Mouse (Mus musculus) hindbrain, postnatal 0 days (tissue): ENCODE results near the gene Galk1. TPM values are rescaled to one million over a fixed set of nuclear protein-coding genes. Genes with fewer than 3 reads are reported as not detected.

ENCODE experiments used
- ATAC-seq: fragments of 200-750 bp; cut with Nextera tagmentation; 2 replicates; pipeline ENCODE4 v1.8.0; 2017; ENCODE audit warnings: mild to moderate bottlenecking, moderate TSS enrichment, moderate library complexity
- DNase-seq: peaks from one replicate; pipeline ENCODE4 v3.0.0-alpha.2; 2015; ENCODE audit warnings: low spot score
- H3K27ac ChIP-seq: fragments of 300-500 bp; sonication (generic); 2 replicates; pipeline ENCODE4 v1.5.1; 2014; ENCODE audit warnings: mild to moderate bottlenecking
- H3K27me3 ChIP-seq: fragments of 300-500 bp; sonication (generic); 2 replicates; pipeline ENCODE4 v1.6.1; 2014; ENCODE audit warnings: low read length, mixed read lengths; ENCODE audit not compliant: insufficient read depth
- H3K36me3 ChIP-seq: fragments of 300-500 bp; sonication (generic); 2 replicates; pipeline ENCODE4 v1.6.1; 2014; ENCODE audit warnings: low read length, mixed read lengths; ENCODE audit not compliant: insufficient read depth
- H3K4me1 ChIP-seq: fragments of 300-500 bp; sonication (generic); 2 replicates; pipeline ENCODE4 v1.6.1; 2014; ENCODE audit warnings: antibody characterized with exemption, low read length, mixed read lengths; ENCODE audit not compliant: insufficient read depth
- H3K4me2 ChIP-seq: fragments of 300-500 bp; sonication (generic); 2 replicates; pipeline ENCODE4 v1.6.1; 2014; ENCODE audit warnings: low read depth, mild to moderate bottlenecking, low read length, moderate library complexity, mixed read lengths
- H3K4me3 ChIP-seq: fragments of 300-500 bp; sonication (generic); 2 replicates; pipeline ENCODE4 v1.5.1; 2014; ENCODE audit warnings: low read length
- H3K9ac ChIP-seq: fragments of 300-500 bp; sonication (generic); replicated peaks from 2 replicates; pipeline ENCODE4 v1.6.1; 2014; ENCODE audit warnings: mild to moderate bottlenecking, low read length, moderate library complexity, mixed read lengths
- H3K9me3 ChIP-seq: fragments of 300-500 bp; sonication (generic); 2 replicates; pipeline ENCODE4 v1.6.1; 2016; ENCODE audit warnings: low read length, mixed read lengths
- CTCF ChIP-seq: IDR thresholded peaks from 2 replicates; pipeline ENCODE4 v1.5.1; 2016; ENCODE audit warnings: antibody characterized with exemption, control low read depth, low read depth
- WGBS: fragments of 180-500 bp; shearing (Covaris S2); extraction: QIAGEN DNeasy Blood & Tissue Kit; methylation state at CpG from one replicate; pipeline ENCODE4 v1.1.7; 2014; 5-methylcytosine and 5-hydroxymethylcytosine counted together
- polyA plus RNA-seq: library from polyadenylated mRNA; unstranded; fragments of >200 nt; fragmentation: Nextera tagmentation; extraction: Ambion mirVana; gene quantifications from 2 replicates; pipeline ENCODE4 v1.2.1, GENCODE M21; 2015
- total RNA-seq: library from RNA; depleted of rRNA; stranded (reverse); fragments of >200 nt; gene quantifications from 2 replicates; pipeline ENCODE4 v1.2.3, GENCODE M21; 2014

Galk1 gene
- total and polyA plus RNA-seq, 2 experiments from 2014 or later: 51.5 to 60.3 TPM

DNA sequence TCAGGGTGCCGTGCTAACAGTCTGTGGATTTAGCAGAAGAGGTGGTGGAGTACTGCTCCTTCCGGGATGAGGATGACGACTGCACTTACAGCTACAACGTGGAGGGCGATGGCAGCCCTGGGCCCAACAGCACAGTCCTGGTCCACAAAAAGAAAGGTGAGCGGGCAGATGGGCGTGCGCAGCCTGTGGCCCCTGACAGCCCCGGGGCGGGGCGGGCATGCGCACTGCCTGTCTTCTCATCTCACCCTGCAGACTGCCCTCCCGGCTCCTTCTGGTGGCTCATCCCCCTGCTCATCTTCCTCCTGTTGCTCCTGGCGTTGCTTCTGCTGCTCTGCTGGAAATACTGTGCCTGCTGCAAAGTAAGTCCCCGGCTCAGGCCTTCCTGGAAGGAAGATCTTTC is 22.8 kb downstream of the Galk1 start:
- no peak for TF ChIP-seq CTCF
- Histone ChIP-seq H3K9me3 (no peaks in the 10 kb centered on the region), H3K4me2 (no peak overlapping the region), H3K4me1 (no peaks in the 10 kb centered on the region), H3K27ac (no peak overlapping the region), H3K36me3 (no peaks in the 10 kb centered on the region), H3K27me3 (no peaks in the 10 kb centered on the region), H3K4me3 (no peak overlapping the region), H3K9ac (no peak overlapping the region)
- WGBS: 31% methylated on average over 13 of the region's 15 CpGs
- ATAC-seq (no peak), DNase-seq (no peak)

DNA sequence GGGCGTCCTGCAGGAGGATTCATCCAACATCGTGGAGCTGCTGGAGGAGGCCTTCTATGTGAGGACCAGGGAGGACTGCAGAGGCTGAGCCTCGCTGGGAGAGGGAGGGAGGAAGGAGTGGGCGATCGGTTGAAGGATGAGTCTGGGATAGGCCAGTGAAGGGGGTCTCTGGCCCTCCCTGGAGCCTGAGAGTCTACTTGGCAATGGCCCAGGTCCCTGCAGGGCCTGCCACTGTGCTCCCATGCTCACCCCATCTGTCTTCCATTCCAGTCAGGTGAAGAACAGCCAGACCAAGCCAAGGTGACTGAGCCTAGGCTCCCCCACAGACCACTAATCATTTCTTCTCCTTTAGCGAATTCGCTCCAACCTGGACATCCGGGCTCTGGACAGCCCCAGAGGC is 29.2 kb downstream of the Galk1 start:
- no peaks in the 10 kb centered on the region for H3K36me3 ChIP-seq
- 81% methylated on average over 8 of the region's 8 CpGs for WGBS
- no peak overlapping the region for H3K27ac ChIP-seq
- ATAC-seq (no peak), DNase-seq (no peak)
- H3K27me3 ChIP-seq: no peaks in the 10 kb centered on the region
- TF ChIP-seq CTCF: no peak
- no peaks in the 10 kb centered on the region for H3K9me3 ChIP-seq
- H3K4me3 ChIP-seq: no peak overlapping the region
- no peaks in the 10 kb centered on the region for H3K4me1 ChIP-seq
- no peak overlapping the region for H3K9ac ChIP-seq
- no peak overlapping the region for H3K4me2 ChIP-seq

DNA sequence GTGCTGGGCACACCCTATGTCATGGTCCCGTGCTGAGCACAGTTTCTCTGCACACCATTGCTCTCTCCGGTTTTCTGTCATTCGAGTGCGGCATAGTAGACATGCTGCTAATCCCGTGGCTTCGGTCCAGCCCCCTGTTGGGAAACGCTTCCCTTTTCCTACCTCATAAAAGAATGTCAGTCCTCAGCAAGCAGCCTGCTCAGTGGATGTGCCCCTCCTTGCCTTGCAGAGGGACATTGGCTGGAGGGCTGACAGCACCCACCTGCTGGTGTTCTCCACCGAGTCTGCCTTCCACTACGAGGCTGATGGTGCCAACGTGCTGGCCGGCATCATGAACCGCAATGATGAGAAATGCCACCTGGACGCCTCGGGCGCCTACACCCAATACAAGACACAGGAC is 30.0 kb downstream of the Galk1 start:
- H3K9ac ChIP-seq: no peak overlapping the region
- no peaks in the 10 kb centered on the region for H3K27me3 ChIP-seq
- ATAC-seq: no peak
- WGBS: 76% methylated on average over 15 of the region's 15 CpGs
- H3K4me3 ChIP-seq: no peak overlapping the region
- H3K36me3 ChIP-seq: no peaks in the 10 kb centered on the region
- no peak overlapping the region for H3K27ac ChIP-seq
- DNase-seq: no peak
- H3K9me3 ChIP-seq: no peaks in the 10 kb centered on the region
- no peak for TF ChIP-seq CTCF
- no peaks in the 10 kb centered on the region for H3K4me1 ChIP-seq
- H3K4me2 ChIP-seq: no peak overlapping the region

DNA sequence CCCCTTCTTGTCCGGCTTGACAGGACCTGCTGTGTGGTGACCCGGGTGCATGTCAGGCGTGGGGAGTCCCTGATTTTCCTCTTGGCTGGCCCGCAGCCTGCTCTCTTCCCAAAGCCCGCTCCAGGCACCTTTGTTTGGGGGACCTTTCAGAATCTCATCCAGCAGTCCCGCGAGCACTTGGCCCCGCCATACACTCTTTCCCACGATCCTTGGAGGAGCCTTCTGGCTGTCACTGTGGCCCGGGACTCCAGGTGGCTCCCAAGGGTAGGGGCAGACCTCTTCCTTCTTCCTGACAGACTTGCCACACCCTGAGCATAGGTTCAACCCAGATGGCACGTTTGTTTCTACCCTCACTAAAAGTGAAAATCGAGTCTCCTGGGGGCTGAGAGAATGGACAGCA is 37.0 kb downstream of the Galk1 start:
- H3K4me2 ChIP-seq: peak overlapping the region; percentile 61
- 0 out of 2 replicates have a peak overlapping the region, but pooled peaks have one; percentile 1 for H3K27ac ChIP-seq
- no peak for ATAC-seq
- H3K4me3 ChIP-seq: peak overlapping the region; percentile 37
- H3K9me3 ChIP-seq: no peaks in the 10 kb centered on the region
- no peak for TF ChIP-seq CTCF
- no peak for DNase-seq
- H3K4me1 ChIP-seq: 0 out of 2 replicates have a peak, but pooled peaks cover 3% of the 10 kb centered on the region
- no peak overlapping the region for H3K9ac ChIP-seq
- H3K27me3 ChIP-seq: peaks cover 7% of the 10 kb centered on the region; the same call in 1 of the 2 replicates
- 22% methylated on average over 12 of the region's 12 CpGs for WGBS
- no peaks in the 10 kb centered on the region for H3K36me3 ChIP-seq

DNA sequence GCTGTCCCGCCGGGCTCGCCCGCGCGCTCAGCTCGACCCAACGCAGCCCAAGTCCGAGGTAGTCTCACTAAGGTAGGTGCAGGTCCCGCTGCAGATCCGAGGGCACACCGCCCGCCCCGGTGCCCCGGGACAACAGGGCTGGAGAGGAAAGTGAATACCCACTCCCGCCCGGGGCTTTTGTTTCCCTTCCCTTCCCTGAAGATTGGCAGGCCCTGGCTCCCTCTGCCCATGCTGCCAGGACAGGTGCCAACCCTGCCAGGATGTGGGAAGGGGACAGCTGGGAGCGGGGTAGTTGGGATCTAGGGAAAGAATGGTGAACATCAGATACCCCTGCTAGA is 37.5 kb downstream of the Galk1 start:
- peak; percentile 32 for DNase-seq
- peak overlapping the region; percentile 37 for H3K4me3 ChIP-seq
- peaks cover 7% of the 10 kb centered on the region; the same call in 1 of the 2 replicates for H3K27me3 ChIP-seq
- TF ChIP-seq CTCF: no peak
- peak overlapping the region; percentile 61 for H3K4me2 ChIP-seq
- no peaks in the 10 kb centered on the region for H3K9me3 ChIP-seq
- H3K27ac ChIP-seq: 0 out of 2 replicates have a peak overlapping the region, but pooled peaks have one; percentile 3
- ATAC-seq: peak; percentile 55; the same call in 1 of the 2 replicates
- WGBS: 3% methylated on average over 16 of the region's 18 CpGs
- H3K36me3 ChIP-seq: no peaks in the 10 kb centered on the region
- peak overlapping the region; percentile 45 for H3K9ac ChIP-seq
- H3K4me1 ChIP-seq: 0 out of 2 replicates have a peak, but pooled peaks cover 3% of the 10 kb centered on the region

DNA sequence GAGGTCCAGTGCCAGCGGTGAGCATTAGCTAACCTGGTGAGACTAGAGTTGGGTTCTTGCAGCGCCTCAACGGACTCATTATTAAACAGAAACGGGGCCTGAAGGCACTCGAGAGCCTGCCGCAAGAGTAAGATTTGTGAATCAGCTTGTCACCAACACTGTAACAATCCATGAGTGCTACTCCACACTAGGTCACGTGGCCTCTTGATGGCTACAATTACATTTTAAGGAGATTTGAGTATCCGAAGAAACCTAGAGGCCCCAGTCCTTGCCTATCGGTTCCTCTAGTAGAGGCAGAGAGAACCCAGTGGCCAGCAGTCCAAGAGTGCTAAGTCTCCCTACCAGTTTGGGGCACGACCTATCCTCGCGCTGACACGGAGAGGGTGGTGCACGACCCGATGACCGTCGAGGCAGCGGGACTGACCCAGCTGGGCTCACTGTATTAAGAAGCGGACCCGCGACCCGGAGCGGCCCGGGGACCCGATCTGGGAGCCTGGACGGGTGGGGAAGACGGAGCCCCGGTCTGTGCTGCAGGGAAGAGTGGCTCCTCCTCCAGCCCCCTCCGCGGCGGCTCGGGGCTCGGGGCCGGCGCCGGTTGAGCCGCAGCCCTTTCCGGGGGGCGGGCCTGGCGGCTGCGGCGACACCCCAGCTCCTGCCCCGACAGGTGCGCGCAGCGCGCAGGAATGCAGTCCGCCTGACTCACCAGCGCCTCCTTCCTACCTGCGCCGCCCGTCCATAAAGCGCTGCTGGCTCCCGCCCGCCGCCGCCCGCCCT is 38.0 kb downstream of the Galk1 start, which contains the start of gene Itgb4:
Itgb4 (plus strand) TSS at position 401 of the 774 bp plus-strand sequence.
- TF ChIP-seq CTCF: peak; percentile 19; the same call in 1 of the 2 replicates
- peak within 1 kb of the TSS; percentile 45 for H3K9ac ChIP-seq
- no peaks in the 10 kb centered on the region for H3K36me3 ChIP-seq
- ATAC-seq: peak; percentile 47
- 0 out of 2 replicates have a peak, but pooled peaks cover 3% of the 10 kb centered on the region for H3K4me1 ChIP-seq
- WGBS: 12% methylated on average over 50 of the region's 58 CpGs
- 0 out of 2 replicates have a peak within 1 kb of the TSS, but pooled peaks have one; percentile 3 for H3K27ac ChIP-seq
- peak; percentile 20 for DNase-seq
- no peaks in the 10 kb centered on the region for H3K9me3 ChIP-seq
- H3K4me3 ChIP-seq: peak within 1 kb of the TSS; percentile 37
- peaks cover 7% of the 10 kb centered on the region; the same call in 1 of the 2 replicates for H3K27me3 ChIP-seq
- H3K4me2 ChIP-seq: peak within 1 kb of the TSS; percentile 61

DNA sequence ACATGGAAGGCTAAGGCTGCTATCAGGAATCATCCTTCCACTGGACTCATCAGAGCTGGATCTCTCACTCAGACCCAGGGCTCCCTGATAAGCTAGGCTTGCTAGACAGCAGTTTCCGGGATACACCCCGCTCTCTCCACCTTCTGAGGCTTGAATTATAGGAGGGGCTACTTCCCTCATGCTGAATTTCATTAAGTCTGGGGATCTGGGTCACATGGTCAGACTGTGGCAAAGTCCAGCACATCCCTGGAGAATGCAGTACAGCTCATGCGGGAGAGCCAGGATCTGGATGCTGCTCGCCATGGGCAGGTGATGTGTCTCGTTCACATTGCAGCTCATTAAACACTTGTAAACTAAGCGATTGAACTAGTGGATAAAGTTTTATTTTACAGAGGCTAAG is 41.5 kb downstream of the Galk1 start:
- Histone ChIP-seq H3K9ac (no peak overlapping the region), H3K27ac (no peak overlapping the region), H3K36me3 (peaks cover 5% of the 10 kb centered on the region; the same call in 1 of the 2 replicates), H3K27me3 (peaks cover 7% of the 10 kb centered on the region; the same call in 1 of the 2 replicates), H3K9me3 (no peaks in the 10 kb centered on the region), H3K4me3 (no peak overlapping the region), H3K4me2 (no peak overlapping the region), H3K4me1 (0 out of 2 replicates have a peak, but pooled peaks cover 3% of the 10 kb centered on the region)
- no peak for TF ChIP-seq CTCF
- no peak for DNase-seq
- WGBS: 71% methylated on average over 6 of the region's 6 CpGs
- ATAC-seq: no peak
